Mouse (Mus musculus) MEL (cell line): ENCODE results near the gene Prr18. TPM values are rescaled to one million over a fixed set of nuclear protein-coding genes. Genes with fewer than 3 reads are reported as not detected.

ENCODE experiments used
- DNase-seq: peaks from one replicate; pipeline ENCODE4 v3.0.0; 2011; ENCODE audit warnings: low read depth, low spot score
- H3K27ac ChIP-seq: 2 replicates; pipeline ENCODE4 v1.5.1; 2012; ENCODE audit warnings: low read depth, mild to moderate bottlenecking, control low read depth, low read length, moderate library complexity; ENCODE audit not compliant: control insufficient read depth
- H3K27me3 ChIP-seq, 2 experiments: fragments of 150-350 bp in 1 of 2; sonication (generic) in 1 of 2; 2 replicates each; pipeline ENCODE4 v1.6.1; 2012; ENCODE audit warnings: low read length in 2 of 2, mild to moderate bottlenecking in 2 of 2, improper control_type of control experiment in 1 of 2, moderate library complexity in 1 of 2; ENCODE audit not compliant: insufficient read depth in 2 of 2, control insufficient read depth in 1 of 2
- H3K36me3 ChIP-seq, 2 experiments: 2 replicates each; pipeline ENCODE4 v1.6.1; 2012 to 2014; ENCODE audit warnings: low read length in 2 of 2, improper control_type of control experiment in 1 of 2, inconsistent platforms in 1 of 2, mild to moderate bottlenecking in 1 of 2; ENCODE audit not compliant: insufficient read depth in 2 of 2, control insufficient read depth in 1 of 2
- H3K4me1 ChIP-seq, 2 experiments: fragments of 150-350 bp in 1 of 2; sonication (generic) in 1 of 2; 2 replicates each; pipeline ENCODE4 v1.6.1; 2012; ENCODE audit warnings: low read length in 2 of 2, improper control_type of control experiment in 1 of 2, mild to moderate bottlenecking in 1 of 2; ENCODE audit not compliant: insufficient read depth in 2 of 2, control insufficient read depth in 1 of 2
- H3K4me3 ChIP-seq, 2 experiments: fragments of 150-350 bp in 1 of 2; sonication (generic) in 1 of 2; 2 replicates each; pipeline ENCODE4 v1.5.1; 2012; ENCODE audit warnings: low read depth in 2 of 2, low read length in 2 of 2, mild to moderate bottlenecking in 2 of 2, moderate library complexity in 2 of 2, control low read depth in 1 of 2, improper control_type of control experiment in 1 of 2; ENCODE audit not compliant: control insufficient read depth in 1 of 2, insufficient read depth in 1 of 2
- H3K79me2 ChIP-seq: 2 replicates; pipeline ENCODE4 v1.6.1; 2012; ENCODE audit warnings: mild to moderate bottlenecking, low read length, moderate library complexity; ENCODE audit not compliant: control insufficient read depth, poor library complexity, insufficient read depth
- H3K9ac ChIP-seq: 2 replicates; pipeline ENCODE4 v1.6.1; 2012; ENCODE audit warnings: low read depth, mild to moderate bottlenecking, control low read depth, low read length, moderate library complexity; ENCODE audit not compliant: control insufficient read depth, poor library complexity, severe bottlenecking
- H3K9me3 ChIP-seq: fragments of 150-350 bp; sonication (generic); replicated peaks from 2 replicates; pipeline ENCODE4 v1.6.1; 2012; ENCODE audit warnings: mild to moderate bottlenecking, low read length, improper control_type of control experiment, moderate library complexity; ENCODE audit not compliant: insufficient read depth
- BHLHE40 ChIP-seq: IDR thresholded peaks from 2 replicates; pipeline ENCODE4 v1.6.1; 2012; ENCODE audit warnings: low read depth, mild to moderate bottlenecking, inconsistent platforms, low read length, improper control_type of control experiment, borderline replicate concordance
- CHD1 ChIP-seq: IDR thresholded peaks from 2 replicates; pipeline ENCODE4 v1.6.1; 2012; ENCODE audit warnings: low read depth, mild to moderate bottlenecking, inconsistent platforms, low read length, improper control_type of control experiment
- CHD2 ChIP-seq: IDR thresholded peaks from 2 replicates; pipeline ENCODE4 v1.6.1; 2011; ENCODE audit warnings: low read length, improper control_type of control experiment
- E2F4 ChIP-seq: IDR thresholded peaks from 2 replicates; pipeline ENCODE4 v1.6.1; 2011; ENCODE audit warnings: low read depth, low read length, improper control_type of control experiment, borderline replicate concordance
- ELF1 ChIP-seq: IDR thresholded peaks from 2 replicates; pipeline ENCODE4 v1.6.1; 2014; ENCODE audit warnings: low read depth, mild to moderate bottlenecking, inconsistent platforms, low read length, improper control_type of control experiment, moderate library complexity
- GATA1 ChIP-seq: IDR thresholded peaks from 2 replicates; pipeline ENCODE4 v1.6.1; 2011; ENCODE audit warnings: low read depth, low read length, improper control_type of control experiment
- MEF2A ChIP-seq: IDR thresholded peaks from 2 replicates; pipeline ENCODE4 v1.6.1; 2014; ENCODE audit warnings: low read depth, mild to moderate bottlenecking, inconsistent platforms, low read length, improper control_type of control experiment; ENCODE audit not compliant: poor library complexity, insufficient replicate concordance, severe bottlenecking; ENCODE audit errors: extremely low read depth
- MYB ChIP-seq: IDR thresholded peaks from 2 replicates; pipeline ENCODE4 v1.6.1; 2011; ENCODE audit warnings: mild to moderate bottlenecking, low read depth, low read length, improper control_type of control experiment
- NRF1 ChIP-seq: IDR thresholded peaks from 2 replicates; pipeline ENCODE4 v1.6.1; 2014; ENCODE audit warnings: low read depth, mild to moderate bottlenecking, inconsistent platforms, low read length, improper control_type of control experiment, moderate library complexity; ENCODE audit not compliant: poor library complexity, insufficient read depth, severe bottlenecking
- POLR2AphosphoS2 ChIP-seq: IDR thresholded peaks from 2 replicates; pipeline ENCODE4 v1.6.1; 2011; ENCODE audit warnings: low read length, improper control_type of control experiment
- RCOR1 ChIP-seq: IDR thresholded peaks from 2 replicates; pipeline ENCODE4 v1.6.1; 2012; ENCODE audit warnings: low read depth, mild to moderate bottlenecking, inconsistent platforms, low read length, improper control_type of control experiment
- TCF12 ChIP-seq: IDR thresholded peaks from 2 replicates; pipeline ENCODE4 v1.6.1; 2014; ENCODE audit warnings: low read depth, mild to moderate bottlenecking, inconsistent platforms, low read length, improper control_type of control experiment, moderate library complexity
- UBTF ChIP-seq: IDR thresholded peaks from 2 replicates; pipeline ENCODE4 v1.6.1; 2012; ENCODE audit warnings: low read depth, mild to moderate bottlenecking, inconsistent platforms, low read length, improper control_type of control experiment, moderate library complexity, borderline replicate concordance; ENCODE audit not compliant: insufficient read depth
- USF2 ChIP-seq, 2 experiments: IDR thresholded peaks; 2 replicates each; pipeline ENCODE4 v1.6.1; 2011 to 2012; ENCODE audit warnings: improper control_type of control experiment in 2 of 2, low read length in 2 of 2, borderline replicate concordance in 1 of 2, inconsistent platforms in 1 of 2, low read depth in 1 of 2, mild to moderate bottlenecking in 1 of 2; ENCODE audit not compliant: insufficient read depth in 1 of 2
- ZC3H11A ChIP-seq: IDR thresholded peaks from 2 replicates; pipeline ENCODE4 v1.6.1; 2012; ENCODE audit warnings: low read depth, mild to moderate bottlenecking, inconsistent platforms, low read length, improper control_type of control experiment
- ZKSCAN1 ChIP-seq: IDR thresholded peaks from 2 replicates; pipeline ENCODE4 v1.6.1; 2012; ENCODE audit warnings: low read depth, mild to moderate bottlenecking, inconsistent platforms, low read length, improper control_type of control experiment, moderate library complexity
- ZMIZ1 ChIP-seq: IDR thresholded peaks from 2 replicates; pipeline ENCODE4 v1.6.1; 2012; ENCODE audit warnings: low read depth, mild to moderate bottlenecking, inconsistent platforms, low read length, improper control_type of control experiment, moderate library complexity
- polyA plus RNA-seq, 2 experiments: library from polyadenylated mRNA; stranded (reverse) in 1 of 2; unstranded in 1 of 2; fragments of >175 nt in 1 of 2; fragments of >200 nt in 1 of 2; gene quantifications; 2 replicates each; pipeline versions ENCODE4 v1.2.1 to v1.2.4; 2012; ENCODE audit warnings: low replicate concordance in 2 of 2, low read depth in 1 of 2; ENCODE audit not compliant: insufficient read length in 2 of 2, insufficient read depth in 1 of 2, missing spikeins in 1 of 2
- total RNA-seq: library from RNA; depleted of rRNA; stranded (reverse); fragments of 300-350 nt; gene quantifications from 2 replicates; pipeline ENCODE4 v1.2.3, GENCODE M21; 2012

The Prr18 gene
- total and polyA plus RNA-seq, 3 experiments, result 0.04 to 0.10 TPM; not detected in 1

GRCm38 (mm10) chr17:8298281-8298680 lies 39.0 kb upstream of the Prr18 start:
- no peak overlapping the region for H3K9ac ChIP-seq
- H3K27ac ChIP-seq, result no peak overlapping the region
- no peaks in the 10 kb centered on the region for H3K4me1 ChIP-seq
- TF ChIP-seq ELF1 (no peak), USF2 (IDR thresholded peaks at IDR 0.05; ENCODE audit: borderline replicate concordance in 1 of 2, insufficient read depth in 1 of 2, low read depth in 1 of 2, low read length in 2 of 2) (no peak), UBTF (no peak), ZMIZ1 (no peak), CHD1 (no peak), BHLHE40 (no peak), ZC3H11A (no peak), RCOR1 (no peak), MYB (no peak), E2F4 (no peak)
- H3K36me3 ChIP-seq, result no peaks in the 10 kb centered on the region
- H3K4me3 ChIP-seq, result no peak overlapping the region
- no peaks in the 10 kb centered on the region for H3K27me3 ChIP-seq
- H3K79me2 ChIP-seq, result no peaks in the 10 kb centered on the region
- DNase-seq, result no peak
- H3K9me3 ChIP-seq, result no peaks in the 10 kb centered on the region

DNA sequence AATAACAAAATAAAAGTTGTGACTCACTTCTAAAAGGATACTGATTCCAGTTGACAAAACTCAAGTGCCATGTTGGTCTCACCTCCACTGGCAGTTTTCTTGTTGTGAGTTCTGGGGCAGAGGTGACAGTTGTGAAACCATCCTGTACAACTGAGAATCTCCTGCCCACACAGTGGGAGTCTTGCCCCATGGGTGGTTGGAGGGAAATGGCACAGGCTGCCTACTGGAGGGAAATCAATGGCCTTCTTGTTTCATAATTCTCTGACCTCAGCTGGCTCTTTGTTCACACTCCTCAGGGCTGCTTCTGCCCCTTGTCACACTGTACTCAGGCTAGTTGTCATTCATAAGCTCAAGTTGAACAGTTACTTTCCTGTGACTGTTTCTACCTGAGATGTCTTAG lies 37.7 kb upstream of the Prr18 start:
- Histone ChIP-seq H3K4me3 (no peak overlapping the region), H3K27ac (no peak overlapping the region), H3K4me1 (no peaks in the 10 kb centered on the region), H3K36me3 (no peaks in the 10 kb centered on the region), H3K27me3 (no peaks in the 10 kb centered on the region), H3K9me3 (no peaks in the 10 kb centered on the region), H3K79me2 (no peaks in the 10 kb centered on the region), H3K9ac (no peak overlapping the region)
- TF ChIP-seq ZKSCAN1 (no peak), TCF12 (no peak), CHD1 (no peak), GATA1 (no peak), NRF1 (no peak), CHD2 (no peak), POLR2AphosphoS2 (no peak), MEF2A (no peak)
- no peak for DNase-seq
